Mouse (Mus musculus) cerebellum, adult 11-12 months (tissue): ENCODE results near the gene Samd4b.

Experiments
- DNase-seq: peaks from one replicate; pipeline ENCODE4 v3.0.0; 2022

Gene Samd4b

GRCm38 (mm10) chr7:28492310-28492709 lies 105.6 kb downstream of the Samd4b start:
- DNase-seq, result no peak

GRCm38 (mm10) chr7:28490903-28491302 lies 107.0 kb downstream of the Samd4b start:
- DNase-seq, result peak; percentile 17

- DNase-seq, result peak; percentile 73
These were observed 107.5 kb downstream of the Samd4b start for GRCm38 (mm10) chr7:28490410-28490809.

GRCm38 (mm10) chr7:28488030-28488491 lies 109.9 kb downstream of the Samd4b start:
- peak; percentile 21 for DNase-seq

GRCm38 (mm10) chr7:28484192-28484591 lies 113.8 kb downstream of the Samd4b start:
- no peak for DNase-seq

GRCm38 (mm10) chr7:28482854-28483253 lies 115.1 kb downstream of the Samd4b start:
- DNase-seq, result no peak

GRCm38 (mm10) chr7:28478854-28479253 lies 119.1 kb downstream of the Samd4b start:
- no peak for DNase-seq

GRCm38 (mm10) chr7:28477363-28477762 lies 120.6 kb downstream of the Samd4b start:
- DNase-seq, result no peak

GRCm38 (mm10) chr7:28476191-28476590 lies 121.8 kb downstream of the Samd4b start:
- no peak for DNase-seq

- no peak for DNase-seq
These were observed 130.7 kb downstream of the Samd4b start for GRCm38 (mm10) chr7:28467213-28467751.

- no peak for DNase-seq
These were observed 131.2 kb downstream of the Samd4b start for GRCm38 (mm10) chr7:28466721-28467212.

- peak; percentile 94 for DNase-seq
These were observed 133.3 kb downstream of the Samd4b start for GRCm38 (mm10) chr7:28464416-28465212.

- no peak for DNase-seq
These were observed 135.2 kb downstream of the Samd4b start for GRCm38 (mm10) chr7:28462769-28463168.

GRCm38 (mm10) chr7:28460361-28460760 lies 137.6 kb downstream of the Samd4b start:
- no peak for DNase-seq

GRCm38 (mm10) chr7:28452361-28453005 lies 145.5 kb downstream of the Samd4b start:
- no peak for DNase-seq

GRCm38 (mm10) chr7:28451531-28452360 lies 146.2 kb downstream of the Samd4b start, which contains the start of gene Lrfn1:
Gene Lrfn1, plus strand, starts transcription at chr7:28451980.
- peak; percentile 62 for DNase-seq

GRCm38 (mm10) chr7:28447865-28448820 lies 149.8 kb downstream of the Samd4b start:
- DNase-seq, result no peak

GRCm38 (mm10) chr7:28447101-28447830 lies 150.7 kb downstream of the Samd4b start:
- no peak for DNase-seq

GRCm38 (mm10) chr7:28446446-28446845 lies 151.5 kb downstream of the Samd4b start:
- DNase-seq, result peak; percentile 66

GRCm38 (mm10) chr7:28444344-28444974 lies 153.5 kb downstream of the Samd4b start:
- DNase-seq, result no peak
